Mouse (Mus musculus) left cerebral cortex, adult 2 months (tissue): ENCODE results near the gene Itgav. TPM values are rescaled to one million over a fixed set of nuclear protein-coding genes. Genes with fewer than 3 reads are reported as not detected.
A peak's percentile ranks its signal among the peaks of the same experiment; 100 is the strongest.

Experiments used
- DNase-seq, 2 experiments: peaks; one replicate each; pipeline ENCODE4 v3.0.0; 2021 to 2022; ENCODE audit warnings: low spot score in 2 of 2, mixed read lengths in 1 of 2; ENCODE audit errors: extremely low spot score in 1 of 2
- H3K27ac ChIP-seq: fragments of 200-600 bp; 2 replicates; pipeline ENCODE4 v1.8.1; 2022
- H3K4me3 ChIP-seq: fragments of 200-600 bp; 2 replicates; pipeline ENCODE4 v1.8.1; 2022
- CTCF ChIP-seq: fragments of 200-600 bp; IDR thresholded peaks from 2 replicates; pipeline ENCODE4 v1.8.1; 2022; ENCODE audit warnings: antibody characterized with exemption, mild to moderate bottlenecking, moderate library complexity
- intact Hi-C: fragments of 180-260 bp; cut with DNase I; formaldehyde crosslinking; loops from one replicate; pipeline ENCODE4 v1.15.1; 2025
- total RNA-seq, 2 experiments: library from RNA; stranded (reverse); gene quantifications; 2 replicates each; pipeline ENCODE4 v1.2.3; 2021

The Itgav gene
- total RNA-seq, 2 experiments from 2014 or later = 135 to 149 TPM

GRCm38 (mm10) chr2:83759216-83759648 lies 35.0 kb downstream of the Itgav start:
- intact Hi-C loops = no loop called here
- no peak for DNase-seq
- Histone ChIP-seq H3K4me3 (no peak overlapping the region), H3K27ac (no peak overlapping the region)
- no peak for TF ChIP-seq CTCF

DNA sequence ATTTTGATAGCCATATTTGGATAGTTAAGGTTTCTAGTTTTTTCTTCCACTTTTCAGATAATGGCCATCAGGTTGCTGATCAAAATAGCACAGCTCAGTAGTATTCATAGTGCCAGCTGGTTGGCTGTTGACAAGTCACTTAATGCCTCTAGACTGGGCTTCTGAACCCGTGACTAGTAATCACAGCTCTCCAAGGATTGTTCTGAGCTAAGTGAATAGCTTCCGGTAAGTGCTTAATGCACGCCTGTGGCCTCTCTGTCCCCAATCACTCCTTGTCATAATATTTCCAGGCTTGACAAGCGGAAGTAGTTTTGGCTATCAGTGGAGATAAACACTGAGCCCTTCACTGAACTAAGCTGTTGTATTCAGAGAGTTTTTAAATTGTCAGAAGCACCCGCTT lies 35.5 kb downstream of the Itgav start:
- DNase-seq = no peak
- intact Hi-C loops = loop anchor here (2.0 kb wide), 1 partner anchor 35 kb away; the partner anchor contains the start of gene Itgav
- no peak overlapping the region for H3K4me3 ChIP-seq
- H3K27ac ChIP-seq = no peak overlapping the region
- no peak for TF ChIP-seq CTCF

DNA sequence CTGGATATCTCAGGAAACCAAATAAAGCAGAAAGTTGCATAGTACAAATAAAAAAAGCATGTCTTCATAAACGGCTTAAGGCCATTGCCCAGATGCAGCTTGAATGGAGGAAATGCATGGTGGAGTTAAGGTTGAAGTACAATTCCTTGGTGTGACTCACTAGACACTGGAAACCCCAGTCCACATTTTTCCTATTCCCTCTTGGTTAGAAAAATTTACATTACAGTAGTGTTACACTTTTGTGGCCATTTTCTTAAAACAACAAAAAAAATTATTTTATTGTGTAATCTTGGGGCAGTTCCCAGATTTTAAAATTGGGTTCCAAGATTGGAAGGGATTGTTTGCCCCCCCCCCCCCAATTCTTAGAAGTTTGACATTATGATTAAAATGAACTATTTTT lies 35.9 kb downstream of the Itgav start:
- TF ChIP-seq CTCF = no peak
- Histone ChIP-seq H3K27ac (no peak overlapping the region), H3K4me3 (no peak overlapping the region)
- intact Hi-C loops = loop anchor here (2.0 kb wide), 1 partner anchor 35 kb away; the partner anchor contains the start of gene Itgav
- DNase-seq = no peak

DNA sequence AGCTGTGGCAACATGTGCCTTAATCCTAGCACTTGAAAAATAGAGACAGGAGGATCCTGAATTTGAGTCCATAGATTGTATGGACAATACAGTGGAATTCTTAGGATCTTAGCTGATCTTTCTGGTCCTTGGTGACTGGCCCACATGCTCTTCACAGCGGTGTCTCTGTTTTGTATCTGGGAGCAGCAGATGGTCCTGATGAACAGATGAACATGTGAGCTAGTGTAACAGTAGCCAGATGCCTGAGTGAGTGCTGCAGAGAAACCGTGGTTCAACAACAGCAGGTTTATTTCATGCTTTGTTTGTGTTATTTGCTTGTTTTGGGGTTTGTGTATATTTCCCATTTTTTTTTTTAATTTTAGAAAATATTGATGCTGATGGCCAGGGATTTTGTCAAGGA lies 37.3 kb downstream of the Itgav start:
- TF ChIP-seq CTCF = no peak
- H3K27ac ChIP-seq = no peak overlapping the region
- intact Hi-C loops = loop anchor here (2.0 kb wide), 1 partner anchor 37 kb away; the partner anchor contains the start of gene Itgav
- no peak for DNase-seq
- no peak overlapping the region for H3K4me3 ChIP-seq

DNA sequence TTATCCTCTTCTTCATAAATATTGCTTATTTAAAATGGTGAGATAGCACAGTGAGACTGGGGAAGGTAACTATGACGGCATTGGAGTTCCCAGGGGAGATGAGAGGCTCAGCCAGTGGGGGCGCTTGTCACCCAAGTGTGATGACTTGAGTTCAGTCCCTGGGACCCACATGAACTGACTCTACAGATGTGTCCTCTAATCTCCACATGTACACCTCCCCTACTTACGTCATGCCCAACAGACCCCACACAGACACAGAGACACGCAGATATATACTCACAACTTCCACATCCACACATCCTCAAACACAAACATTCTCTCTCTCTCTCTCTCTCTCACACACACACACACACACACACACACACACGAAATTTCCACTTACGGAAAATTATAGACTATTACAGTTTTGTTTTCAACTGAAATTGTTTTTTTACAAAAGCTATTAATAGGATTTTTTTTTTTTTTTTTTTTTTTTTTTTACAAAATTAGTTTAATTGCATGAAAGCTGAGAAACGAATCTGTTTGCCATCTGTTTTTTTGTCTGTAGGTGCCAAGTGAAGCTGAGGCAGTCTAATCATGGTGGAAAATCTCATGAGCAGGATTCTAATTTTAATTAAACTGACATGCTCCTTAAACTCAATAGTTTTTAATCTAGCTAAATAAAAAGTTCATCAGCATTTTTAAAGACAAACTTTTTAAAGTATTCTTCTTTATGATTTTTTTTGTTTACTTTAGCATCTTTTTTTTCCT lies 38.1 kb downstream of the Itgav start:
- intact Hi-C loops = no loop called here
- DNase-seq = no peak
- no peak overlapping the region for H3K27ac ChIP-seq
- no peak for TF ChIP-seq CTCF
- no peak overlapping the region for H3K4me3 ChIP-seq

GRCm38 (mm10) chr2:83766058-83766457 lies 41.9 kb downstream of the Itgav start:
- no peak overlapping the region for H3K4me3 ChIP-seq

GRCm38 (mm10) chr2:83766878-83767277 lies 42.7 kb downstream of the Itgav start:
- no peak for DNase-seq

More at GRCm38 (mm10) chr2:83766058-83766457, 41.9 kb downstream of the Itgav start:
- no peak overlapping the region for H3K27ac ChIP-seq
- intact Hi-C loops = no loop called here
- DNase-seq = no peak
- no peak for TF ChIP-seq CTCF

GRCm38 (mm10) chr2:83768311-83769047 lies 44.3 kb downstream of the Itgav start:
- TF ChIP-seq CTCF = no peak
- H3K4me3 ChIP-seq = no peak overlapping the region
- intact Hi-C loops = no loop called here
- H3K27ac ChIP-seq = no peak overlapping the region
- no peak for DNase-seq

More at GRCm38 (mm10) chr2:83766878-83767277, 42.7 kb downstream of the Itgav start:
- Histone ChIP-seq H3K27ac (no peak overlapping the region), H3K4me3 (no peak overlapping the region)
- intact Hi-C loops = no loop called here
- TF ChIP-seq CTCF = no peak

DNA sequence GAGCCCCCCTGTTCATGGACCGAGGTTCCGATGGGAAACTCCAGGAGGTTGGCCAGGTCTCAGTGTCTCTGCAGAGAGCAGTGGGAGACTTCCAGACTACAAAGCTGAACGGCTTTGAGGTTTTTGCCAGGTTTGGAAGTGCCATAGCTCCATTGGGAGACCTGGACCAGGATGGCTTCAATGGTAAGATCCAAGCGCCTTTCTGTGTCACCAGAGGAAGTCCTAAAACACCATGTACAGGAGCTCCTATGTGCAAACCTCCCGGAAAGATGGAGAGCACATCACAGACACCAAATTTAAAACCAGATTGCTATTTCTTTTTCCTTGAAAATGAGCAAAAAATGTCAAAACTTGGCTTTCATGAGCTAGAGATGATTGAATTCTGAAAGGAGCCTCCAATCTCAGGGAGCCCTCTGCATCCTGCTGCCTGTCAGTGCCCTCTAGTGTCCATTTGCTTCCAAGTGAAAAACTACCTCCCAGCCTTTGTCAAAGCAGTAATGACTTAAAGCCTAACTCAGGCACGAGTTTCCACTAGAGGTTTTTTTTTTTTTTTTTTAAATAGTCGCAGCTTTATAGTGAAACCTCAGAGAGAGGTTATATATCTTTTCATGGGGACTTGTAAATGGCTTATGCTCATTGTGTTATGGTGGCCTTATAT lies 47.1 kb downstream of the Itgav start:
- peak; percentile 56 to 60 for DNase-seq
- no peak overlapping the region for H3K27ac ChIP-seq
- intact Hi-C loops = loop anchor here (1.0 to 5.0 kb wide), 4 partner anchors 46 to 144 kb away; partner anchors contain the start of gene Itgav
- H3K4me3 ChIP-seq = no peak overlapping the region
- TF ChIP-seq CTCF = peak; percentile 93

DNA sequence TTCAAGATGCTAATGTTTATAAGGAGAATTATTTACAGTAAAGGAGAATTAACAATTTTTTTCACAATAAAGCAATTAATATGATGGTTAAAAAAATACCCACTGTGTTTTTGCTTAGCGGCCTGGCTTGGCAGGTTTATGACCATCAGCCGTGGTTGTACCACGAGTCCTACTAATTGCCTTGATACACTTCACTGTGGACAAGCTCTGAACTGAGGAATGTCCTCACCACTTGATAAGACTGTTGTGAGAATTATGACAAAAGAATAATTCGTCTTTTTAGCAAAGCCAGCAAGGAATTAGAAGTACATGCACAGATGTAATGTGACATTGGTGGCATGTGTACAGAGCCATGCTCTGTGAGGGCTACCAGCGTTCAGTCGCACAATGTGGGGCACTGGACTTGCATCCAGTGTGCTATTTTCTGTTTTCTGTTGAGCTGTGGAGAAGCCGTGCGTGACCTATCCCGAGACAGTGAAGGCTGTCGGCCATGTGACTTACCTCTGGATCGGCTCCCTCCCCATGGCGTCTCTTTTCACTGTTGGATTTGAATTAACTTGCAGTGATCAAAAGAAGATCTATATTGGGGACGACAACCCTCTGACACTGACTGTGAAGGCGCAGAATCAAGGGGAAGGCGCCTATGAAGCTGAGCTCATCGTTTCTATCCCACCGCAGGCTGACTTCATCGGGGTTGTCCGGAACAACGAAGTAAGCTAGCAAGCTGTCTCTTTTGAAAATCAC lies 67.3 kb downstream of the Itgav start:
- H3K27ac ChIP-seq = no peak overlapping the region

GRCm38 (mm10) chr2:83792102-83792501 lies 67.9 kb downstream of the Itgav start:
- intact Hi-C loops = no loop called here
- DNase-seq = no peak
- no peak overlapping the region for H3K4me3 ChIP-seq
- no peak for TF ChIP-seq CTCF
- H3K27ac ChIP-seq = no peak overlapping the region

More for the DNA sequence above, 67.3 kb downstream of the Itgav start:
- DNase-seq = no peak
- no peak for TF ChIP-seq CTCF
- intact Hi-C loops = no loop called here
- no peak overlapping the region for H3K4me3 ChIP-seq
